Mouse (Mus musculus) small intestine, adult 2 months (tissue): Measurements from ENCODE around the gene Zc3h12d. TPM values are rescaled to one million over a fixed set of nuclear protein-coding genes. Genes with fewer than 3 reads are reported as not detected.
A peak's percentile ranks its signal among the peaks of the same experiment; 100 is the strongest.

Source experiments
- H3K27ac ChIP-seq: fragments of 200-500 bp; 2 replicates; pipeline ENCODE4 v1.5.1; 2012; ENCODE audit warnings: low read depth, low read length, control low read depth, inconsistent platforms; ENCODE audit not compliant: insufficient read depth
- H3K27me3 ChIP-seq: fragments of 200-500 bp; 2 replicates; pipeline ENCODE4 v1.6.1; 2012; ENCODE audit warnings: mild to moderate bottlenecking, moderate library complexity, low read length, inconsistent platforms; ENCODE audit not compliant: control insufficient read depth, insufficient read depth
- H3K36me3 ChIP-seq: fragments of 200-500 bp; 2 replicates; pipeline ENCODE4 v1.6.1; 2012; ENCODE audit warnings: mild to moderate bottlenecking, low read length, control low read depth, inconsistent platforms; ENCODE audit not compliant: control insufficient read depth, insufficient read depth
- H3K4me1 ChIP-seq: fragments of 200-500 bp; 2 replicates; pipeline ENCODE4 v1.6.1; 2012; ENCODE audit warnings: low read length, inconsistent platforms, mixed read lengths; ENCODE audit not compliant: control insufficient read depth, insufficient read depth, insufficient read length
- H3K4me3 ChIP-seq: fragments of 200-500 bp; 2 replicates; pipeline ENCODE4 v1.5.1; 2012; ENCODE audit warnings: low read depth, mild to moderate bottlenecking, control low read depth, inconsistent platforms, low read length, moderate library complexity
- CTCF ChIP-seq: fragments of 200-500 bp; IDR thresholded peaks from 2 replicates; pipeline ENCODE4 v1.5.1; 2012; ENCODE audit warnings: low read depth, mild to moderate bottlenecking, control low read depth, inconsistent platforms, low read length, moderate library complexity, mixed read lengths; ENCODE audit not compliant: insufficient replicate concordance, insufficient read length; ENCODE audit errors: extremely low read depth
- POLR2A ChIP-seq: fragments of 200-500 bp; IDR thresholded peaks from 2 replicates; pipeline ENCODE4 v1.6.1; 2012; ENCODE audit warnings: low read depth, mild to moderate bottlenecking, control low read depth, inconsistent platforms, low read length, moderate library complexity
- WGBS: fragments of 180-500 bp; shearing (Covaris S2); methylation state at CpG from one replicate; pipeline ENCODE4 v1.1.7; 2018; 5-methylcytosine and 5-hydroxymethylcytosine counted together
- polyA plus RNA-seq: library from polyadenylated mRNA; depleted of rRNA; stranded (reverse); fragments of >200 nt; gene quantifications from 2 replicates; pipeline ENCODE4 v1.2.3, GENCODE M21; 2012

Zc3h12d gene
- polyA plus RNA-seq, 1 experiment = 12.8 TPM

DNA sequence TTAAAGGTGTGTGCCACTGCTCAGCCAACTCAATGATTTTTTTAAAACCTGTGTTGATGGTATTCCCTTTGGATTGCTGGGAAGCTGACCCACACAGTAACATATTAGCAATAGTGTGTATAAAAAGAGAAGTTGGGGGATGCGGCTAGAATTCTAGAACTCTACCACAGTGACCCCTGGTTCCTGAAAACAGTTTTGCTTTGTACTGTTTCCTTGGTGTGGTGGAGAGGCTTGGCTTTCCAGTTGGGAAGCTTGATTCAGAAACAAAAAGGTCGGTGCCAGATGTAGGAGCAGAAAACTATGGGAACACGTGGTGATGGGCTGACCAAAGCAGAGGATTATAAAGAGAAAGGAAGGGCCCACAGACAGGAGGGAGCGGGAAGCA lies 7.0 kb upstream of the Zc3h12d start:
- Histone ChIP-seq H3K4me1 (peaks cover 7% of the 10 kb centered on the region; the same call in 1 of the 2 replicates), H3K4me3 (no peak overlapping the region), H3K27me3 (no peaks in the 10 kb centered on the region), H3K36me3 (peaks cover 16% of the 10 kb centered on the region), H3K27ac (no peak overlapping the region)
- TF ChIP-seq POLR2A (no peak), CTCF (no peak)
- WGBS = 88% methylated on average over 4 of the region's 4 CpGs

DNA sequence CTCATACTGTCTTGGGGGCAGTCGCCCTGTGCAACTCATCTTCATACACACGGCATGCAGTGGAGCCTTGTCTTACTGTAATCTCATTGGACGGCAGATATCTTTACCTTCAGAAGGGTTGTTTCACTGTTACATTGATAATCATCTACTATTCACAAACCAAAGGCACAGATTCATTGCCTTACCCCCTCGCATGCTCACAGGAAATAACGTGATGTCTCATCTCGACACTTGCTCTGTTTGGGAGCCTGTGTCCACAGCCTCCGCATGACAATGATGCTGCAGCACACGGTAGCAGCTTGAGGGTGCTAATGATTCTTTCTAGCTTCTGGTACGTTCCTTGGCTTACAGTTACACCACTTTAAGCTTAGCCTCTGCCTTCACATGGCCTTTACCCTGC lies 6.2 kb upstream of the Zc3h12d start:
- TF ChIP-seq CTCF (no peak), POLR2A (no peak)
- Histone ChIP-seq H3K4me1 (peaks cover 7% of the 10 kb centered on the region; the same call in 1 of the 2 replicates), H3K4me3 (no peak overlapping the region), H3K36me3 (peaks cover 13% of the 10 kb centered on the region), H3K27me3 (no peaks in the 10 kb centered on the region), H3K27ac (no peak overlapping the region)
- 90% methylated on average over 9 of the region's 9 CpGs for WGBS

DNA sequence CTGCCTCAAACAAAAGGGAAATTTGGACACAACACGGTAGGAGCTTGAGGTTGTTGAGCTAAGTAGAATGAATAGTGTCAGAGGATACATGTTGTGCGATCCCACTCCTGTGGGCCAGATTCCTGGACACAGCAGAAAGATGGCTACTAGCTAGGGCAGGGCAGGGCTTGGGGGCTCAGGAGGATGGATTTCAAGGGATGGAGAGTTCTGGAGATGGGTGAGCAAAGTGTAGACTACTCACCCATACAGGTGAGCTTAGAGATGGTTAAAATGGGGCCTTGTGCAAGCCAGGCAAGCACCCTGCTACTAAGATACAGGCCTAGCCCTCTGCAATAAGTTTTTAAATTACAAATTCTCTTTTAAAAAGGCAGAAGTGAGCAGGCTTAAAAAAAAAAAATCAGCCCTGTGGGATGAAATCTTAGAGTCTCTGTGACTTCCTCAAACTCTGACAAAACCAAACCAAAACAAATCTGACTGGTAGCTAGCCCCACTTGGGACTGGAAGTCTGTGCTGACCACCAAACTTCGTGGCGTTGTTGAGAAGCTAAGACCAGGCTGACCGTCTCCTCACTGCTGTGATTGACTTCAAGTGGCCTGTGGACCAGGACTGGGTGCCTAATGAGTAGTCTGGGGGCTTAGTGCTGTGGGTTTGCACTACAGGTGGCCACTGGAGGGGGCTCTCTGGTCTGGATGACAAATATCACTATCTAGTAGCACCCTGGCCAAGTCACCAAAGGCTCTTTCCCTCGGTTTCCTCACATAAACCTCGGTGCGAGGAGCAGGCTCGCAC lies 1.3 kb downstream of the Zc3h12d start:
- Histone ChIP-seq H3K4me1 (peaks cover 20% of the 10 kb centered on the region; the same call in 1 of the 2 replicates), H3K4me3 (peak overlapping the region; percentile 17; the same call in 1 of the 2 replicates), H3K36me3 (no peaks in the 10 kb centered on the region), H3K27ac (peak overlapping the region; percentile 96), H3K27me3 (no peaks in the 10 kb centered on the region)
- peak; percentile 11; the same call in 1 of the 2 replicates for TF ChIP-seq CTCF
- no peak for TF ChIP-seq POLR2A
- WGBS = 84% methylated on average over 9 of the region's 9 CpGs

DNA sequence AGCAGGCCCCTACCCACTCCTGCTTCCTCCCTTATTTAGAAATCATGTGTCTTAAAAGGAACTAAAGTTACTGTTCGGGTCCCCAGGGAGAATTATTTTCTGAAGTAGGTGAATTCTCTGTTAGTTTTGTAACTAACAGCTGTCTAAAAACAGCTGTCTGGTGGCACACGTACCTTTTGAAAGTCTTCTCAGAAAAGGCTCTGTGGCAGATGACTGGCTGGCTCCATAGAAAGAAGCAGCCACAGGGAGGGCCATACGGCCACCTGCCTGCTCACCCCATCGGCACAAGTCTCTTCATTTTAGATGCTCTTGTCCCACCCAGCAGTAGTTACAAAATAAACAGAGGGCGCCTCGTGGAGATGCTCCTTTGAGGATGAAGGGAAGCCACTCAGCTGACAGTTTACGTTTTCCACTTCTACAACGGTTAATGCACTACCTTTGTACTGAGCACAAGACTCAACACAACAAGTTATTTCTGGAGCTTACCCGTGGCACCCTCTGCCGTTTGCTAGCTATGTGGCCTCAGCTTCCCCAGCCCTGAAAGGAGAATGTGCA lies 2.5 kb downstream of the Zc3h12d start:
- H3K27ac ChIP-seq = peak overlapping the region; percentile 57
- 76% methylated on average over 10 of the region's 10 CpGs for WGBS
- peak overlapping the region; percentile 20 for H3K4me3 ChIP-seq

DNA sequence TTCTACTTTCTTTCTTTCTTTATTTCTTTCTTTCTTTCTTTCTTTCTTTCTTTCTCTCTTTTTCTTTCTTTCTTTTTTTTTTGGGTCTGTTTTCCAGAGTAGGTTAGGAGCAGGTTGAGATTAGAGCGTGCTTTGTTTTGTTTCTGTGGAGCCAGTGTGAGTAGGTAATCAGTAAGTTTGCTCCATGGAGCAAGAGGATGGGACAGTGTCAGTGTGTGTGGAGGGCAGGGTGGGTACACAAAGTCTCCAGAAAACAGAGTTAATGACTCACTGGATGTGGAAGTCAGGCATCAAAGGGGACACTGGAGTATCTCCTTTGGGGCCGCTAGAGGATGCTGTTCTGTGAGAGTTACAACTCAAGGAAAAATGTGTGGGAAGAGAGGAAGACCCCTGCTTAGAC lies 4.6 kb downstream of the Zc3h12d start:
- peaks cover 2% of the 10 kb centered on the region; the same call in 1 of the 2 replicates for H3K36me3 ChIP-seq
- peaks cover 40% of the 10 kb centered on the region for H3K4me1 ChIP-seq
- H3K27me3 ChIP-seq = no peaks in the 10 kb centered on the region
- H3K27ac ChIP-seq = no peak overlapping the region
- 80% methylated on average over 2 of the region's 2 CpGs for WGBS
- H3K4me3 ChIP-seq = no peak overlapping the region
- TF ChIP-seq POLR2A (no peak), CTCF (no peak)

More for the DNA sequence above, 2.5 kb downstream of the Zc3h12d start:
- Histone ChIP-seq H3K36me3 (no peaks in the 10 kb centered on the region; the same call in 1 of the 2 replicates), H3K4me1 (peaks cover 32% of the 10 kb centered on the region), H3K27me3 (no peaks in the 10 kb centered on the region)
- TF ChIP-seq POLR2A (no peak), CTCF (no peak)

DNA sequence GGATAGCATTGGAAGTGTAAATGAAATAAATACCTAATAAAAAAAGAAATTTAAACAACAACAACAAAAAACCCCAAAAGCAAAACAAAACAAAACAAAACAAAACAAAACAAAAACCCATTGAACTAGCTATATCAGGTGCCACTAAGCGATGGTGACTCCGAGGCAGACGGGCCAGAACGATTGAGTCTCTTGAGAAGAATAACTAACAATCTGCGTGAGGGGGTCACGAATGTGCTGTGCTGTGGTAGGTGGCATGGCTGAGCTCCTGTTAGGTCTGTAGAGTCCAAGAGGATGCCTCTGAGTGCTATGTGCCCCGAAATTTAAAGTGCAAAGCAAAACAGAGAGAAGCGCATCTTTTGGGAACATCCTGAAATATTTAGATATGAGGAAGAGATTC lies 5.2 kb downstream of the Zc3h12d start:
- Histone ChIP-seq H3K4me3 (no peak overlapping the region), H3K4me1 (peaks cover 44% of the 10 kb centered on the region), H3K36me3 (peaks cover 2% of the 10 kb centered on the region; the same call in 1 of the 2 replicates), H3K27me3 (no peaks in the 10 kb centered on the region), H3K27ac (peak overlapping the region; percentile 69)
- 90% methylated on average over 8 of the region's 8 CpGs for WGBS
- TF ChIP-seq POLR2A = no peak
- TF ChIP-seq CTCF = no peak

DNA sequence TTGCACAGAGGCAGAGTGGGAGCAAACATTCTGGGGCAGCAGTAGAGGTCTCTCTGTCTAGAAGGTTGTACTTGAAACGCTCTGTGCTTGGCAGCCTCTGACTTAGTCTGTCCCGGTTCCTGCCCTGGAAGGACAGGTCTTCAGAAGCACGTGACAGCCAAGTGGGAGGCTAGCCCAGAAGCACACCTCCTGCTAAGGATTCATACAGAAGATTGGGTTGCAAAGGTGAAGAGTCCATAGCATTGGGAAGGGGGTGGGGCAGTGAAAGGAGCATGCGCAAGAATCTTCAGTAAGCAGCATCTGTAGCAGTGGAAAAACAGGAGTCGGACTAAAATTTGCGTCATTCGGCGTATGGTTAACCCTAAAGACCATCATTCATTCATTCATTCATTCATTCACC lies 5.8 kb downstream of the Zc3h12d start:
- no peak for TF ChIP-seq POLR2A
- TF ChIP-seq CTCF = no peak
- Histone ChIP-seq H3K27ac (peak overlapping the region; percentile 69), H3K4me3 (no peak overlapping the region), H3K27me3 (no peaks in the 10 kb centered on the region), H3K36me3 (peaks cover 2% of the 10 kb centered on the region; the same call in 1 of the 2 replicates), H3K4me1 (peaks cover 44% of the 10 kb centered on the region)
- WGBS = 63% methylated on average over 8 of the region's 8 CpGs
